Mouse (Mus musculus): Measurements from ENCODE around the gene Entpd2. TPM values are rescaled to one million over a fixed set of nuclear protein-coding genes. Genes with fewer than 3 reads are reported as not detected.

Entpd2 gene
- total RNA-seq (2021) = 10 to 100 TPM; 12.2 to 15.6 TPM

GRCm38 (mm10) chr2:25395721-25396596, at the start of gene Entpd2:
Gene Entpd2 (plus strand): TSS chr2:25395874.
- intact Hi-C loops (cut with DNase I) = loop anchor here (2.0 kb wide), 1 partner anchor 17 kb away; no protein-coding TSS in a partner anchor
- DNase-seq (ENCODE audit: extremely low spot score in 1 of 2, low spot score in 2 of 2) = peak in 1 of 2 experiments; percentile 62

GRCm38 (mm10) chr2:25348162-25348561, 47.5 kb upstream of the Entpd2 start:
- intact Hi-C loops (cut with DNase I) = no loop called here
- no peak for DNase-seq (ENCODE audit: extremely low spot score in 1 of 2, low spot score in 2 of 2)

GRCm38 (mm10) chr2:25349499-25349898, 46.2 kb upstream of the Entpd2 start:
- no peak for DNase-seq (ENCODE audit: extremely low spot score in 1 of 2, low spot score in 2 of 2)
- intact Hi-C loops (cut with DNase I) = no loop called here

- DNase-seq (ENCODE audit: extremely low spot score in 1 of 2, low spot score in 2 of 2) = no peak
- intact Hi-C loops (cut with DNase I) = no loop called here
These were observed 45.0 kb upstream of the Entpd2 start for GRCm38 (mm10) chr2:25350701-25351100.

GRCm38 (mm10) chr2:25354211-25354610, 41.5 kb upstream of the Entpd2 start:
- no peak for DNase-seq (ENCODE audit: extremely low spot score in 1 of 2, low spot score in 2 of 2)
- intact Hi-C loops (cut with DNase I) = no loop called here

- DNase-seq (ENCODE audit: extremely low spot score in 1 of 2, low spot score in 2 of 2) = no peak
- intact Hi-C loops (cut with DNase I) = no loop called here
These were observed 40.1 kb upstream of the Entpd2 start for GRCm38 (mm10) chr2:25355419-25356066.

- peak; percentile 83 to 90 for DNase-seq (ENCODE audit: extremely low spot score in 1 of 2, low spot score in 2 of 2)
These were observed 39.2 kb upstream of the Entpd2 start, which contains the start of gene Dpp7 for GRCm38 (mm10) chr2:25356208-25357079. Gene Dpp7 (minus strand): TSS chr2:25356359.

GRCm38 (mm10) chr2:25359848-25360247, 35.8 kb upstream of the Entpd2 start:
- DNase-seq (ENCODE audit: extremely low spot score in 1 of 2, low spot score in 2 of 2) = no peak
- intact Hi-C loops (cut with DNase I) = no loop called here

More at GRCm38 (mm10) chr2:25356208-25357079, 39.2 kb upstream of the Entpd2 start, which contains the start of gene Dpp7:
- intact Hi-C loops (cut with DNase I) = no loop called here

- no peak for DNase-seq (ENCODE audit: extremely low spot score in 1 of 2, low spot score in 2 of 2)
- intact Hi-C loops (cut with DNase I) = no loop called here
These were observed 32.0 kb upstream of the Entpd2 start for GRCm38 (mm10) chr2:25363478-25364178.

GRCm38 (mm10) chr2:25364313-25364712, 31.4 kb upstream of the Entpd2 start:
- DNase-seq (ENCODE audit: extremely low spot score in 1 of 2, low spot score in 2 of 2) = no peak
- intact Hi-C loops (cut with DNase I) = no loop called here

- intact Hi-C loops (cut with DNase I) = no loop called here
These were observed 30.9 kb upstream of the Entpd2 start for GRCm38 (mm10) chr2:25364761-25365090.

GRCm38 (mm10) chr2:25365091-25365761, 30.4 kb upstream of the Entpd2 start, which contains the start of gene Uap1l1:
Gene Uap1l1 (minus strand): TSS chr2:25365682.
- DNase-seq (ENCODE audit: extremely low spot score in 1 of 2, low spot score in 2 of 2) = peak in 1 of 2 experiments; percentile 89
- intact Hi-C loops (cut with DNase I) = no loop called here

More at GRCm38 (mm10) chr2:25364761-25365090, 30.9 kb upstream of the Entpd2 start:
- no peak for DNase-seq (ENCODE audit: extremely low spot score in 1 of 2, low spot score in 2 of 2)

- no peak for DNase-seq (ENCODE audit: extremely low spot score in 1 of 2, low spot score in 2 of 2)
- intact Hi-C loops (cut with DNase I) = no loop called here
These were observed 25.7 kb upstream of the Entpd2 start for GRCm38 (mm10) chr2:25369996-25370395.

GRCm38 (mm10) chr2:25371764-25372643, 23.7 kb upstream of the Entpd2 start, which contains the start of gene Sapcd2:
Gene Sapcd2 (plus strand): TSS chr2:25372321.
- intact Hi-C loops (cut with DNase I) = no loop called here
- peak; percentile 89 to 90 for DNase-seq (ENCODE audit: extremely low spot score in 1 of 2, low spot score in 2 of 2)

GRCm38 (mm10) chr2:25372644-25373391, 22.9 kb upstream of the Entpd2 start:
- no peak for DNase-seq (ENCODE audit: extremely low spot score in 1 of 2, low spot score in 2 of 2)
- intact Hi-C loops (cut with DNase I) = no loop called here

- DNase-seq (ENCODE audit: extremely low spot score in 1 of 2, low spot score in 2 of 2) = no peak
- intact Hi-C loops (cut with DNase I) = no loop called here
These were observed 22.2 kb upstream of the Entpd2 start for GRCm38 (mm10) chr2:25373431-25373830.

Data from left cerebral cortex, postnatal 10 days (tissue).